Mouse (Mus musculus): ENCODE data around the gene Cd22. TPM values are rescaled to one million over a fixed set of nuclear protein-coding genes. Genes with fewer than 3 reads are reported as not detected.

Cd22 gene
- total and polyA plus RNA-seq, 3 experiments: 42.3 to 180 (median 90.6) TPM

DNA sequence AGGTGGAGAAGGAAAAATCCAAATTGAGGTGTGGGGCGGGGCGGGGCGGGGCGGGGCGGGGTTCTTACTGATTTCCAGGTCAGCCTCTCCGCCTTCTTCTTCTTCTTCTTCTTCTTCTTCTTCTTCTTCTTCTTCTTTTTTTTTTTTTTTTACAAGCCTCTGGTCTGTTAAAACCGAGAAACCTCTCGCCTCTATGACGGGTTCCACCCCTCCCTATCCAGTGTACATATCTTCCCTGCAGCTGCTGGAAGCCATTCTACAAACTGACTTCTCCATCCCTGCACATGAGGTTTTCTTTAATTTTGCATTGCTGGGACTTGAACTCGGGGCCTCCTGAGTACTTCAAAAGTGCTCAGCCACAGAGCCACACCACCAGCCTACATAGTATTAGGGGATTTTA is 53.5 kb downstream of the Cd22 start:
- H3K36me3 ChIP-seq (replicated peaks in 1 of 2; ENCODE audit: control insufficient read depth in 1 of 2, insufficient read depth in 1 of 2, low read length in 1 of 2): no peaks in the 10 kb centered on the region
- no peaks in the 10 kb centered on the region for H3K79me2 ChIP-seq (replicated peaks; ENCODE audit: control insufficient read depth, extremely low read depth, insufficient read depth, poor library complexity, severe bottlenecking)
- DNase-seq (ENCODE audit: extremely low read depth): no peak
- TF ChIP-seq ZKSCAN1 (IDR thresholded peaks at IDR 0.05; ENCODE audit: borderline replicate concordance, low read depth, low read length) (no peak), HCFC1 (IDR thresholded peaks at IDR 0.05; ENCODE audit: low read depth, low read length) (no peak), RAD21 (IDR thresholded peaks at IDR 0.05; ENCODE audit: low read depth, low read length) (no peak), ZNF384 (IDR thresholded peaks at IDR 0.05; ENCODE audit: low read depth, low read length) (no peak), UBTF (IDR thresholded peaks at IDR 0.05; ENCODE audit: low read depth, low read length) (no peak), MAZ (IDR thresholded peaks at IDR 0.05; ENCODE audit: low read depth, low read length) (no peak), MAFK (IDR thresholded peaks at IDR 0.05; ENCODE audit: insufficient replicate concordance, low read length) (no peak), IRF4 (IDR thresholded peaks at IDR 0.05; ENCODE audit: low read depth, low read length) (no peak), GABPA (IDR thresholded peaks at IDR 0.05; ENCODE audit: insufficient replicate concordance, low read depth, low read length) (no peak), E2F4 (IDR thresholded peaks at IDR 0.05; ENCODE audit: insufficient replicate concordance, low read depth, low read length) (no peak), POLR2AphosphoS2 (IDR thresholded peaks at IDR 0.05; ENCODE audit: low read depth, low read length) (no peak)
- no peak overlapping the region for H3K9ac ChIP-seq (ENCODE audit: insufficient read depth, low read depth)
- H3K4me3 ChIP-seq (replicated peaks in 1 of 3; ENCODE audit: low read depth in 2 of 3, low read length in 2 of 3, poor library complexity in 1 of 3): no peak overlapping the region
- no peaks in the 10 kb centered on the region for H3K27me3 ChIP-seq (replicated peaks)
- no peak overlapping the region for H3K27ac ChIP-seq (ENCODE audit: insufficient read depth, low read depth)
- dilution Hi-C loops (cut with MboI; ENCODE audit: extremely low pct_ligation_motif_present, extremely low pct_unique_long_range_greater_than_20kb, low sequenced_read_pairs) (no loop called here), in situ Hi-C loops (cut with MboI; ENCODE audit: low pct_ligation_motif_present, low pct_unique_long_range_greater_than_20kb, low sequenced_read_pairs) (no loop called here)
- peaks cover 2 to 17% of the 10 kb centered on the region in 2 experiments; a peak in 2 of 4 replicates for H3K4me1 ChIP-seq (ENCODE audit: control insufficient read depth in 1 of 2, insufficient read depth in 2 of 2)
- H3K9me3 ChIP-seq (replicated peaks; ENCODE audit: low read length): peaks cover 6% of the 10 kb centered on the region
- no peak overlapping the region for H3K4me2 ChIP-seq (ENCODE audit: insufficient read depth, low read depth, poor library complexity, severe bottlenecking)

- dilution Hi-C loops (cut with MboI; ENCODE audit: extremely low pct_ligation_motif_present, extremely low pct_unique_long_range_greater_than_20kb, low sequenced_read_pairs) (no loop called here), in situ Hi-C loops (cut with MboI; ENCODE audit: low pct_ligation_motif_present, low pct_unique_long_range_greater_than_20kb, low sequenced_read_pairs) (no loop called here)
- H3K36me3 ChIP-seq (replicated peaks in 1 of 2; ENCODE audit: control insufficient read depth in 1 of 2, insufficient read depth in 1 of 2, low read length in 1 of 2): no peaks in the 10 kb centered on the region
- H3K4me1 ChIP-seq (ENCODE audit: control insufficient read depth in 1 of 2, insufficient read depth in 2 of 2): peaks cover 6 to 26% of the 10 kb centered on the region in 2 experiments; a peak in 3 of 4 replicates
- no peak overlapping the region for H3K27ac ChIP-seq (ENCODE audit: insufficient read depth, low read depth)
- H3K4me2 ChIP-seq (ENCODE audit: insufficient read depth, low read depth, poor library complexity, severe bottlenecking): no peak overlapping the region
- no peaks in the 10 kb centered on the region for H3K27me3 ChIP-seq (replicated peaks)
- H3K9ac ChIP-seq (ENCODE audit: insufficient read depth, low read depth): no peak overlapping the region
- DNase-seq (ENCODE audit: extremely low read depth): no peak
- TF ChIP-seq ELF1 (IDR thresholded peaks at IDR 0.05; ENCODE audit: low read depth, low read length) (no peak), TCF12 (IDR thresholded peaks at IDR 0.05; ENCODE audit: low read depth, low read length) (no peak), MAFK (IDR thresholded peaks at IDR 0.05; ENCODE audit: insufficient replicate concordance, low read length) (no peak), EP300 (IDR thresholded peaks at IDR 0.05; ENCODE audit: low read length) (no peak), IRF4 (IDR thresholded peaks at IDR 0.05; ENCODE audit: low read depth, low read length) (no peak), JUN (IDR thresholded peaks at IDR 0.05; ENCODE audit: insufficient read depth, low read depth, low read length) (no peak), BHLHE40 (IDR thresholded peaks at IDR 0.05; ENCODE audit: low read depth, low read length) (no peak), MXI1 (IDR thresholded peaks at IDR 0.05; ENCODE audit: low read depth, low read length) (no peak), USF1 (IDR thresholded peaks at IDR 0.05; ENCODE audit: low read depth, low read length) (no peak), CTCF (conservative IDR thresholded peaks at IDR 0.05 in 1 of 2, IDR thresholded peaks at IDR 0.05 in 1 of 2; ENCODE audit: low read depth in 2 of 2, low read length in 2 of 2) (no peak)
- H3K79me2 ChIP-seq (replicated peaks; ENCODE audit: control insufficient read depth, extremely low read depth, insufficient read depth, poor library complexity, severe bottlenecking): no peaks in the 10 kb centered on the region
- no peak overlapping the region for H3K4me3 ChIP-seq (replicated peaks in 1 of 3; ENCODE audit: low read depth in 2 of 3, low read length in 2 of 3, poor library complexity in 1 of 3)
- peaks cover 6% of the 10 kb centered on the region for H3K9me3 ChIP-seq (replicated peaks; ENCODE audit: low read length)
These were observed 55.8 kb downstream of the Cd22 start for GRCm38 (mm10) chr7:30824306-30824705.

All from CH12.LX (cell line).